Mouse (Mus musculus) stomach, embryonic 16.5 days (tissue): ENCODE results near the gene Sgca. TPM values are rescaled to one million over a fixed set of nuclear protein-coding genes. Genes with fewer than 3 reads are reported as not detected.
"Not testable (repeated sequence)": the region's sequence is repeated elsewhere in the genome, so short reads cannot be mapped to it uniquely, and the experiment has no call there.

ENCODE experiments used
- ATAC-seq: fragments of 200-750 bp; cut with Nextera tagmentation; 2 replicates; pipeline ENCODE4 v1.8.0; 2017; ENCODE audit warnings: moderate number of reproducible peaks, moderate TSS enrichment; ENCODE audit not compliant: insufficient read depth, low FRiP score
- H3K27ac ChIP-seq: fragments of 300-500 bp; sonication (generic); 2 replicates; pipeline ENCODE4 v1.5.1; 2014; ENCODE audit warnings: low read length
- H3K27me3 ChIP-seq: fragments of 300-500 bp; sonication (generic); 2 replicates; pipeline ENCODE4 v1.6.1; 2014; ENCODE audit warnings: low read length, control low read depth, mixed read lengths; ENCODE audit not compliant: control insufficient read depth, insufficient read depth
- H3K36me3 ChIP-seq: fragments of 300-500 bp; sonication (generic); 2 replicates; pipeline ENCODE4 v1.6.1; 2014; ENCODE audit warnings: low read length; ENCODE audit not compliant: control insufficient read depth, insufficient read depth
- H3K4me1 ChIP-seq: fragments of 300-500 bp; sonication (generic); 2 replicates; pipeline ENCODE4 v1.6.1; 2014; ENCODE audit warnings: low read length, control low read depth, mixed read lengths; ENCODE audit not compliant: control insufficient read depth, insufficient read depth
- H3K4me2 ChIP-seq: fragments of 300-500 bp; sonication (generic); 2 replicates; pipeline ENCODE4 v1.6.1; 2014; ENCODE audit warnings: low read depth, low read length, mixed read lengths
- H3K4me3 ChIP-seq: fragments of 300-500 bp; sonication (generic); replicated peaks from 2 replicates; pipeline ENCODE4 v1.5.1; 2014; ENCODE audit warnings: mild to moderate bottlenecking, low read length
- H3K9ac ChIP-seq: fragments of 300-500 bp; sonication (generic); 2 replicates; pipeline ENCODE4 v1.6.1; 2014; ENCODE audit warnings: low read length
- H3K9me3 ChIP-seq: fragments of 300-500 bp; sonication (generic); replicated peaks from 2 replicates; pipeline ENCODE4 v1.6.1; 2016; ENCODE audit warnings: low read length, control low read depth; ENCODE audit not compliant: control insufficient read depth
- WGBS: fragments of 180-500 bp; shearing (Covaris S2); extraction: QIAGEN DNeasy Blood & Tissue Kit; methylation state at CpG from one replicate; pipeline ENCODE4 v1.1.7; 2014; 5-methylcytosine and 5-hydroxymethylcytosine counted together
- polyA plus RNA-seq: library from polyadenylated mRNA; unstranded; fragments of >200 nt; fragmentation: Nextera tagmentation; extraction: Ambion mirVana; gene quantifications from 2 replicates; pipeline ENCODE4 v1.2.1, GENCODE M21; 2015

Gene Sgca
- polyA plus RNA-seq, 1 experiment from 2014 or later, result 3.2 TPM

DNA sequence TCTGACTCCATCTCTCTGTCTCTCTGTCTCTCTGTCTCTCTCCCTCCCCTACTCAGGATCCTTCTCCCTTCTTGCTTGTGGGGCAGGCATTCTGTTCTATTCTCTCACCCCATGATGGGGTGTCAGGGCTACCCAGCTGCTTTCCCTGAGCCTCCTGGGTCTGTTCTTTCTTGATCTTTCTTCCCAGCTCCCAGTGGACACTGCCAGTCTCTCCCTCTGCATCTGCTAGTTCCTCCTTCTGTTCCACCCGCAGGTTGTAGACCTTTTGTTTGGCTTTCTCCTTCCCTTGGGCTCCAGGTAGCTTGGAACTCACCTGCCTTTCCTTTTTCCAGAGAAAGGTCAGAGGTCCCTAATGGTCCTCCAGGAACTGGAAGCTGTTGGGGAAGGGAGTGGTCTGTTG lies 35.3 kb upstream of the Sgca start:
- no peak for ATAC-seq
- H3K27ac ChIP-seq, result peak overlapping the region; percentile 32
- no peaks in the 10 kb centered on the region for H3K36me3 ChIP-seq
- peaks cover 49% of the 10 kb centered on the region for H3K4me1 ChIP-seq
- 15% methylated on average over 1 of the region's 1 CpGs for WGBS
- H3K4me2 ChIP-seq, result peak overlapping the region; percentile 79
- H3K4me3 ChIP-seq, result peak overlapping the region; percentile 81
- H3K27me3 ChIP-seq, result no peaks in the 10 kb centered on the region
- no peaks in the 10 kb centered on the region for H3K9me3 ChIP-seq
- peak overlapping the region; percentile 61 for H3K9ac ChIP-seq

DNA sequence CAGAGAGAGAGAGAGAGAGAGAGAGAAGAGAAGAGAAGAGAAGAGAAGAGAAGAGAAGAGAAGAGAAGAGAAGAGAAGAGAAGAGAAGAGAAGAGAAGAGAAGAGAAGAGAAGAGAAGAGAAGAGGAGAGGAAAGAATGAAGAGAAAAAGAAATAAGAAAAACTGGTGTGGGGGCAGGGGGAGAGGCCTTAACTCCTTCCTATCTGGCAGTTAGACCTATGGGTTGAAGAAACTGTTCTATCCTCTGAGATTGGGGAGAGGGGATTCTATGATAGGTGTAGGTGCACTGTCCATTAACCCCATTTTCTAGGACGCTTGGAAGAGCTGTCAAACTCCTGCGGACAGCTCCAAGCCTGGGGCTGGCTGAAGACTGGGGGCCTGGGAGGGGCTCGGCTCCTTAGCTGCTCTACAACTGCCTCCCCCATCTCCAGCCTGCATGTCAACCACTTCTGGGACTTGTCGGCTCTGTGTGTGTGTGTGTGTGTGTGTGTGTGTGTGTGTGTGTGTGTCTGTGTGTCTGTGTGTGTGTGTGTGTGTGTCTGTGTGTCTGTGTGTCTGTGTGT lies 34.8 kb upstream of the Sgca start:
- Histone ChIP-seq H3K4me3 (peak overlapping the region; percentile 81), H3K9ac (peak overlapping the region; percentile 61; the same call in 1 of the 2 replicates), H3K4me1 (peaks cover 49% of the 10 kb centered on the region), H3K4me2 (peak overlapping the region; percentile 79)
- not testable (repeated sequence) for H3K27ac ChIP-seq, ATAC-seq, H3K27me3 ChIP-seq, H3K36me3 ChIP-seq, H3K9me3 ChIP-seq
- 10% methylated on average over 4 of the region's 4 CpGs for WGBS

DNA sequence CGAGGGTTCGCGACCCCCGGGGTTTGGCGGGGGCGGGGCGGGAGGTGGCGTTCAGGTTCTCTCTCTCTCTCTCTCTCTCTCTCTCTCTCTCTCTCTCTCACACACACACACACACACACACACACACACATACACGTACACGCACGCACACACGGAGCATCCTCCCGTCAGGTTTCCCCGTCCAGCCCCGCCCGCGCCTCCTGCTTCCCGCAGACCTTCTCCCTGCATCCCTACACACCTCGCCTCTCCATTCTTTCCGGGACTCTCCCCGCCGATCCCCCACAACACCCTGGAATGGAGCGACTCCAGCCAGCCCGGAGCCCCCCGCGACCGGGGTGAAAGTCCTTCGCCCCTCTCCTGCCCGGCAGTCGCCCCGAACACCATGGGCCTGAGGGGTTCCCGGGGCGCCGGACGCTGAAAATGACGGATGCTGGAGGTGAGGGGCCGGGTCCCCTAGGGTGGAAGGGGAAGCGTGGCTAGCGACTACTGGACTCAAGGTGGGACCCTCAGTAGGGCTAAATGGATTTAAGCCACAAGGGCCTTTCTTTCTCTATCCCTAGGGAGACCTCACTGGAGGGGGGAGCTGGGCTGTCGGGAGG lies 34.1 kb upstream of the Sgca start:
- Histone ChIP-seq H3K4me1 (peaks cover 49% of the 10 kb centered on the region), H3K4me2 (peak overlapping the region; percentile 79), H3K36me3 (0 out of 2 replicates have a peak, but pooled peaks cover 6% of the 10 kb centered on the region), H3K27me3 (no peaks in the 10 kb centered on the region), H3K4me3 (peak overlapping the region; percentile 81), H3K9ac (peak overlapping the region; percentile 90), H3K9me3 (no peaks in the 10 kb centered on the region), H3K27ac (peak overlapping the region; percentile 92)
- no peak for ATAC-seq
- WGBS, result under 1% methylated on average over 32 of the region's 40 CpGs

DNA sequence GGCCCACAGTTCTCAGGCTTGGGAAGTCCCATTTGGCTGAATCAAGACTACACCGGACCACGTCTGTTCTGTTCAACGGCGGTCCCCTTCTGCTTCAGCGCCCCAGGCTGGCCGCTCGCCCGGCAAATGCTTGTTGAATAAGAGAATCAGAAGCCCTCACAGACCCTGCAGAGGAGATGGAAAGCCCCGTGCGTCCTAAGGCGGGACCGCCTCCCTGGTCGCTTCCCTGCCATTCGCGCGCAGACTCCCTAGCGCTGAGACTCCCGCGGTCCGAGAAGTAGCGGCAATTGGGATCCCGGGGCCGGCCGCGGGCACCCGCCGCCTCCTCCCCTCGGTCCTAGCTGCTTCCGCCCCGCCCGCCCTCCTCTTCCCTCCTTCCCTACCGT lies 33.5 kb upstream of the Sgca start, which contains the start of gene Samd14:
Gene Samd14, plus strand, starts transcription at position 251 of the 386 bp plus-strand sequence.
- H3K9ac ChIP-seq, result peak within 1 kb of the TSS; percentile 90
- no peaks in the 10 kb centered on the region for H3K9me3 ChIP-seq
- H3K4me3 ChIP-seq, result peak within 1 kb of the TSS; percentile 81
- H3K27me3 ChIP-seq, result no peaks in the 10 kb centered on the region
- WGBS, result under 1% methylated on average over 32 of the region's 32 CpGs
- H3K4me2 ChIP-seq, result peak within 1 kb of the TSS; percentile 79
- peak within 1 kb of the TSS; percentile 92 for H3K27ac ChIP-seq
- peaks cover 10% of the 10 kb centered on the region; the same call in 1 of the 2 replicates for H3K36me3 ChIP-seq
- peaks cover 49% of the 10 kb centered on the region for H3K4me1 ChIP-seq
- ATAC-seq, result peak; percentile 72

DNA sequence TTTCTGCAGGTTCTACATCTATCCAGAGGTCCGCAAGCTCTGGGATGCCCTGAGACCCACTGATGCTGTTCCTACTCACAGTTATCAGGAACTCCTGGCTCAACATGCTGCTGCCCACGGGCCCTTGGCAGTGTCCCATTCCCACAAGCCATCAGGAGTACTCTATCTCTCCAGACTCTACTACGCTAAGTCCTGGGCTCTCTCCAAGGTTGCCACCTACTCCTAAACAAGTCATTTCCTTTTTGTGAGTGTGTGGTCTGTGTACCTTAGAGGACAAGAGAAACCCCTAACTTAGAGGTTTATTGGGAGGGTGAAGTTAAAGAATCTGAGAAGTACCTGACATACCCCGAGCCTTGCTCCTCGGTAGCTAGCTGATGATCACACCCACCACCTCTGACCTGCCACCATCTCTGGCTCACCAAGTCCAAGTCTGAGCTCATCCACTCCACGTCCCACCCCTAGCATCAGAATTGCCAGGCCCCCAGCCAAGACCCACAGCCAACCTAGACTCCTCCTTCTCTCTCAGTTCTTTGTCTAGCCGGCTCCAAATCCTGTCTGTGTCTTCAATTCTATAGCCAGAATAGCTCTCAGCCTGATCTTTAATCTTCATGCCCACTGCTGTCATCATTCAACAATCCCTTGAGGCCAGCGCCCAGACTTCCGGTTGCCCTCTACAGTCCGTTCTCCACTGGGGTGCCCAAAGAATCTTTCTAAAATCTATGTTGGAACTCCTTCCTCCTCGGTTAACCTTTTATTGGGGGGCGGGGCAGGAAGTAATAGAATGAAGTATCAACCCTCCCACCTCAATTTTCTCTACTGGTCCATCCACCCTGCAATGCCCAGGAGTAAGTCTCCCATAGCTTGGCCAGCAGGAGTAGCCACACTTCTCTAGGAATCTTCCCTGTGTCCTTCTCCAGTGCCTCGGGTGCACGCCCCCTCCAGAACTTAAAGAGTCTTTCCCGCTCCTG lies 32.8 kb upstream of the Sgca start:
- peak overlapping the region; percentile 90 for H3K9ac ChIP-seq
- ATAC-seq, result peak; percentile 0; the same call in 1 of the 2 replicates
- no peaks in the 10 kb centered on the region for H3K9me3 ChIP-seq
- H3K4me1 ChIP-seq, result peaks cover 49% of the 10 kb centered on the region
- peak overlapping the region; percentile 79 for H3K4me2 ChIP-seq
- H3K27me3 ChIP-seq, result no peaks in the 10 kb centered on the region
- peak overlapping the region; percentile 81 for H3K4me3 ChIP-seq
- H3K27ac ChIP-seq, result peak overlapping the region; percentile 92
- WGBS, result 26% methylated on average over 15 of the region's 15 CpGs
- peaks cover 10% of the 10 kb centered on the region; the same call in 1 of the 2 replicates for H3K36me3 ChIP-seq

DNA sequence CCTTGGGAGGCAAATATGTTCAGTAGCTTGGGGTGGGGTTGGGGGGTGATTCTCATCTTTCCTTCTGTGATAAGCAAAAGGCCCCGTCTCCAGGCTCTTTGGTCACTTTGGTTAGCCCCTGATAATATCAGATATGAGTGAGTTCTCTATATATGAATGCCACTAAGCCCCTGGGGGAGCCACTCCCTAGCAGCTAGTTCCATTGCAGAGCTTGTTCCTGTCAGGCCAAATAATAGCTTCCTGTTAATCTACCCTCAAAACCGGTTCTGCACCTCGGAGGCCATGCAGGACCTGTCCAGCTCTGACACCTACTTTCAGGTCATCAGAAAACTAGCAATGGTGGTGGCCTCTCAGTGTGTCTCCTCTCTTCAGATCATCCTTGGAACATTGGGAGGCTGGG lies 31.3 kb upstream of the Sgca start:
- H3K9me3 ChIP-seq, result no peaks in the 10 kb centered on the region
- peak overlapping the region; percentile 70; the same call in 1 of the 2 replicates for H3K9ac ChIP-seq
- WGBS, result 38% methylated on average over 3 of the region's 3 CpGs
- no peak for ATAC-seq
- peaks cover 41% of the 10 kb centered on the region for H3K4me1 ChIP-seq
- H3K4me3 ChIP-seq, result peak overlapping the region; percentile 49; the same call in 1 of the 2 replicates
- peak overlapping the region; percentile 88 for H3K27ac ChIP-seq
- H3K27me3 ChIP-seq, result no peaks in the 10 kb centered on the region
- H3K36me3 ChIP-seq, result peaks cover 17% of the 10 kb centered on the region
- H3K4me2 ChIP-seq, result peak overlapping the region; percentile 62

DNA sequence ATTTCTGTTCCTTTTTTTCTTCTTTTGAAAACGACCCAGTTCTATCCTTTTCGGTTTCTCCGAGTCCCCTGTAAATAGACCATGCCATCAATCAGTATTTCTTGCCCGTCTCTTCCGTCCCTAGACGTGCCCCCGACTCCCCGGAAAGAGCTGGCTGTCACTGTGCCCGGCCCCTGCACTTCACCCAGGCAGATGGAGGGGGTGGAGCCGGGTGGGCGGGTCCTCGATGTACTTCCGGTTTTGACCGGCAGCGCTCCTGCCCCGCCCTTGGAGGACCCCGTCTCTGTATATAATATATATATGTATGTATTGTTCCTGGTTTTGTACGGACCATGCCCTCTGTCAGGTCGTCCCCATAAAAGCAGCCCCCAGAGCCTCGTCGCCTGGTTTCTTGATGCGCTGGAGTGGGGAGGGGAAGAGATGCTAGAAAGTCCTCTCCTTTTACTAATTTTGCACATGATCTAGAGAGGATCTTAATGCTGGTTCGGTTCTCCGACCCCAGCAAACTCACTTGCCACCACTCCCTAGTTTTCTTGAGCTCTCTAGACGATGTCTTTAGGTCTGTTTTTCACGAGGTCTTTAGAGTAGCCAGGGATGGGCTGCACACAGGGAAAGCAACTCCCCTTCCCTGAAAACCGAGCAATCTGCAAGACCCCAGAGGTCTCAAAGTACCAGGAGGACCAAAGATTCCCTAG lies 30.5 kb upstream of the Sgca start:
- 1% methylated on average over 27 of the region's 27 CpGs for WGBS
- peak overlapping the region; percentile 70 for H3K9ac ChIP-seq

DNA sequence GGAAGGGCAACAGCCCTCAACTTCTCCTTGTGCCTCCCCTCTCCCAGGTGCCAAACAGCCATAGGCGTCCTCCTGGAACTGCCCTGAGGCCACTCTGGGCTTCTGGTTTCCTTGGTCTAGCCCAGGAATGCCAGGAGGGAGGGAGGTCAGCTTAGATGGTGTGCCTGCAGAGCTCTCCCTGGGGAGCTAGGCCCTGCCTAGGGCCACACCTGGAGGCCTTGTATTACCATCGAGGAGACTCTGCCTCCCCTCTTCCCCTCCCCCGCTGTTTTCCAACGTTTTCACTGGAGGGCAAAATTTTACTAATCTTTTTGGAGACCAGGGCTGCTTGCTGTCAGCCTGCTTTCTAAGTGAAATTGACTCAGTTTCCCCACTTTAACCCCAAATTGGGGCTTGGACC lies 29.9 kb upstream of the Sgca start:
- peaks cover 29% of the 10 kb centered on the region for H3K4me1 ChIP-seq
- no peaks in the 10 kb centered on the region for H3K9me3 ChIP-seq
- peak overlapping the region; percentile 70; the same call in 1 of the 2 replicates for H3K9ac ChIP-seq
- peak overlapping the region; percentile 49; the same call in 1 of the 2 replicates for H3K4me3 ChIP-seq
- H3K4me2 ChIP-seq, result peak overlapping the region; percentile 62
- no peaks in the 10 kb centered on the region for H3K27me3 ChIP-seq
- H3K27ac ChIP-seq, result peak overlapping the region; percentile 88
- WGBS, result 35% methylated on average over 4 of the region's 4 CpGs
- no peak; the same call in 1 of the 2 replicates for ATAC-seq
- peaks cover 21% of the 10 kb centered on the region for H3K36me3 ChIP-seq

More for the DNA sequence above, 30.5 kb upstream of the Sgca start:
- peaks cover 19% of the 10 kb centered on the region for H3K36me3 ChIP-seq
- H3K27ac ChIP-seq, result peak overlapping the region; percentile 88
- H3K9me3 ChIP-seq, result no peaks in the 10 kb centered on the region
- ATAC-seq, result peak; percentile 56; the same call in 1 of the 2 replicates
- peak overlapping the region; percentile 62 for H3K4me2 ChIP-seq
- H3K4me1 ChIP-seq, result peaks cover 33% of the 10 kb centered on the region
- peak overlapping the region; percentile 49 for H3K4me3 ChIP-seq
- H3K27me3 ChIP-seq, result no peaks in the 10 kb centered on the region
